ENCODE assay signal across 13 mouse cellular contexts in the genomic region with DNA sequence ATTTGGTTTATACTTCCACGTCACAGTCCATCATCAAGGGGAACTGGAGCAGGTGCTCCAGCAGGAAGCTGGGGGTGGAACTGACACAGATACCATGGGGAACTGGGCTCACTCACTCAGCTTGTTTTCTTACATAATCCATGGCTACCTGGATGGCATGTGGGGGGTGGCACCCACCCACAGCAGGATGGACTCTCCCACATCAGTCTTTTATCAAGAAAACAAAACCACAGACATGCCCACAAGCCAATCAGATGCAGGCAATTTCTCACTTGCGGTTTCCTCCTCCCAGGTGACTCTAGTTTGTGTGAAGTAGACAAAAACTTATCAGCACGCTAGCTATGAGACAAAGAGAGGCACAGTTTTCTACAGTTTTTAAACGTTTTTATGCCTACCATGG. TPM values are rescaled to one million over a fixed set of nuclear protein-coding genes. Genes with fewer than 3 reads are reported as not detected.
DNase-seq lines count a peak whose midpoint lies in the region; ATAC-seq and TF ChIP-seq lines count a peak whose summit lies in the region.
"Had no signal": no experiment of that assay in that cellular context is flagged by ENCODE, and none has a peak within 500 bp of the region (broad histone marks: within the 10 kb centered on the region; RNA-seq: fewer than 3 reads in every experiment).

No protein-coding gene starts in this region.

- no peaks in the 10 kb centered on the region for H3K9me3 ChIP-seq in liver, embryonic 14.5 days (ENCODE audit: control insufficient read depth, low read length)
- H3K9me3 ChIP-seq: heart, embryonic 12.5 days; intestine, embryonic 15.5 days; neural tube, embryonic 12.5 days had no signal

- peak; percentile 76 for TF ChIP-seq EP300 in liver, embryonic 14.5 days (IDR thresholded peaks at IDR 0.05; ENCODE audit: low read depth)

- peak overlapping the region; percentile 66 for H3K27ac ChIP-seq in liver, embryonic 14.5 days
- H3K27ac ChIP-seq in thymus, adult 2 months (ENCODE audit: control insufficient read depth, insufficient read depth, low read length) = peak overlapping the region; percentile 79
- H3K27ac ChIP-seq: intestine, embryonic 15.5 days; neural tube, embryonic 12.5 days had no signal

- H3K4me2 ChIP-seq in liver, embryonic 14.5 days (ENCODE audit: low read depth) = peak overlapping the region; percentile 54
- H3K4me2 ChIP-seq: heart, embryonic 12.5 days; intestine, embryonic 15.5 days; neural tube, embryonic 12.5 days had no signal

- peaks cover 34 to 39% of the 10 kb centered on the region in 2 experiments for H3K4me1 ChIP-seq in liver, embryonic 14.5 days (replicated peaks; ENCODE audit: control insufficient read depth in 2 of 2, insufficient read depth in 2 of 2, low read length in 1 of 2)
- H3K4me1 ChIP-seq in thymus, adult 2 months (replicated peaks; ENCODE audit: control insufficient read depth, insufficient read depth, low read length) = peaks cover 38% of the 10 kb centered on the region
- H3K4me1 ChIP-seq: heart, embryonic 12.5 days; intestine, embryonic 15.5 days; neural tube, embryonic 12.5 days had no signal

- peak; percentile 37 for DNase-seq in layer of hippocampus, adult 9-11 months
- DNase-seq in layer of hippocampus, postnatal 14 days (ENCODE audit: low spot score in 2 of 2) = no peak
- peak; percentile 64 to 68 (median 66) for DNase-seq in liver, embryonic 14.5 days (ENCODE audit: low read depth in 3 of 3, low spot score in 3 of 3)
- DNase-seq in thymus, adult 2 months = peak; percentile 82
- DNase-seq in urinary bladder, postnatal 36 days (ENCODE audit: low spot score in 2 of 2) = no peak
- no peak for DNase-seq in cerebellum, postnatal 10 days
- DNase-seq in gastrocnemius, postnatal 4 days (ENCODE audit: low spot score in 2 of 2) = no peak
- DNase-seq: adrenal gland, postnatal 10 days had no signal

- 7% methylated on average over 4 of the region's 4 CpGs for WGBS in liver, embryonic 14.5 days (ENCODE audit: insufficient replicate concordance)
- WGBS in thymus, adult 2 months = 4% methylated on average over 4 of the region's 4 CpGs

- no peak for TF ChIP-seq CTCF in liver, embryonic 14.5 days (IDR thresholded peaks at IDR 0.05; ENCODE audit: low read depth)
- no peak for TF ChIP-seq CTCF in thymus, adult 2 months (IDR thresholded peaks at IDR 0.05; ENCODE audit: borderline replicate concordance, control insufficient read depth, extremely low read depth, insufficient read depth, low read length, poor library complexity)

- peak; percentile 92 for ATAC-seq in activated CD4-positive, CD25-positive, alpha-beta regulatory T cell, adult 4 months
- ATAC-seq in liver, embryonic 14.5 days (ENCODE audit: insufficient read depth) = peak; percentile 83
- ATAC-seq: forebrain, embryonic 14.5 days; intestine, embryonic 15.5 days had no signal

- no peak for TF ChIP-seq POLR2A in thymus, adult 2 months (IDR thresholded peaks at IDR 0.05; ENCODE audit: control insufficient read depth, extremely low read depth, insufficient read depth, low read length, poor library complexity)

- H3K27me3 ChIP-seq in liver, embryonic 14.5 days (ENCODE audit: control insufficient read depth, insufficient read depth, low read length) = no peaks in the 10 kb centered on the region
- H3K27me3 ChIP-seq in thymus, adult 2 months (ENCODE audit: control insufficient read depth, insufficient read depth, low read length) = no peaks in the 10 kb centered on the region
- H3K27me3 ChIP-seq: heart, embryonic 12.5 days; intestine, embryonic 15.5 days; neural tube, embryonic 12.5 days had no signal

- no peaks in the 10 kb centered on the region; the same call in 1 of the 2 replicates for H3K36me3 ChIP-seq in liver, embryonic 14.5 days (replicated peaks; ENCODE audit: control insufficient read depth, insufficient read depth, low read depth)
- H3K36me3 ChIP-seq in thymus, adult 2 months (ENCODE audit: control insufficient read depth, insufficient read depth, low read length) = no peaks in the 10 kb centered on the region
- H3K36me3 ChIP-seq: neural tube, embryonic 12.5 days had no signal

- no peak overlapping the region; the same call in 1 of the 2 replicates for H3K9ac ChIP-seq in liver, embryonic 14.5 days (replicated peaks)
- H3K9ac ChIP-seq: heart, embryonic 12.5 days; intestine, embryonic 15.5 days; neural tube, embryonic 12.5 days had no signal

- H3K4me3 ChIP-seq in liver, embryonic 14.5 days (ENCODE audit: insufficient read depth in 1 of 2, low read depth in 2 of 2, low read length in 2 of 2) = no peak overlapping the region
- H3K4me3 ChIP-seq in thymus, adult 2 months (ENCODE audit: control insufficient read depth, insufficient read depth, low read length) = no peak overlapping the region
- H3K4me3 ChIP-seq: heart, embryonic 12.5 days; intestine, embryonic 15.5 days; neural tube, embryonic 12.5 days had no signal

RNA-seq across cellular contexts. Expression of gene Gm10638, which starts 37.6 kb away (rescaled TPM):
- total RNA-seq in layer of hippocampus, postnatal 14 days (2021) = 1 to 10 TPM; 3.5 to 5.1 TPM
- polyA plus RNA-seq in activated CD4-positive, CD25-positive, alpha-beta regulatory T cell, adult 4 months (2017; shearing (Covaris generic)) = not detected
- 0.27 and 0.33 TPM in 2 replicates for polyA plus RNA-seq in liver, embryonic 14.5 days (2012; rRNA removed)
- polyA plus RNA-seq in liver, embryonic 14.5 days (2014; fragmentation: Nextera tagmentation; extraction: Ambion mirVana) = 1.1 and 1.5 TPM in 2 replicates
- 1.8 and 2.2 TPM in 2 replicates for polyA plus RNA-seq in thymus, adult 2 months (2012; rRNA removed)
- 1 to 10 TPM; 6.7 to 8.3 TPM for total RNA-seq in gastrocnemius, postnatal 4 days (2021)

RNA-seq across cellular contexts. Expression of gene Siah1a, which starts 37.9 kb away (rescaled TPM):
- total RNA-seq in layer of hippocampus, postnatal 14 days (2021) = 10 to 100 TPM; 30.3 to 34.6 TPM
- 1 to 10 TPM; 5.6 to 8.2 TPM for polyA plus RNA-seq in activated CD4-positive, CD25-positive, alpha-beta regulatory T cell, adult 4 months (2017; shearing (Covaris generic))
- 8.7 and 9.5 TPM in 2 replicates for polyA plus RNA-seq in liver, embryonic 14.5 days (2012; rRNA removed)
- polyA plus RNA-seq in liver, embryonic 14.5 days (2014; fragmentation: Nextera tagmentation; extraction: Ambion mirVana) = 14.0 and 16.0 TPM in 2 replicates
- polyA plus RNA-seq in thymus, adult 2 months (2012; rRNA removed) = 32.6 and 35.7 TPM in 2 replicates
- 10 to 100 TPM; 21.4 to 26.0 TPM for total RNA-seq in gastrocnemius, postnatal 4 days (2021)

Comparison
In these comparisons a context has a peak if more than half of its experiments do, and no peak if none do; other contexts are left out.
1. DNase-seq: peak in layer of hippocampus, adult 9-11 months (single experiment), liver, embryonic 14.5 days (3 of 3) and thymus, adult 2 months (single experiment); none in layer of hippocampus, postnatal 14 days (0 of 2), urinary bladder, postnatal 36 days (0 of 2), cerebellum, postnatal 10 days (0 of 2) and gastrocnemius, postnatal 4 days (0 of 2).